Mouse (Mus musculus) embryonic facial prominence, embryonic 10.5 days (tissue): ENCODE measurements around the gene Rbfox2. TPM values are rescaled to one million over a fixed set of nuclear protein-coding genes. Genes with fewer than 3 reads are reported as not detected.

Source experiments
- DNase-seq: peaks from one replicate; pipeline ENCODE4 v3.0.0-alpha.2; 2017; ENCODE audit warnings: low spot score
- H3K27ac ChIP-seq: fragments of 300-500 bp; sonication (generic); replicated peaks from 2 replicates; pipeline ENCODE4 v1.5.1; 2016; ENCODE audit warnings: mild to moderate bottlenecking
- H3K27me3 ChIP-seq: fragments of 300-500 bp; sonication (generic); replicated peaks from 2 replicates; pipeline ENCODE4 v1.6.1; 2016; ENCODE audit warnings: low read depth, mild to moderate bottlenecking; ENCODE audit not compliant: poor library complexity, severe bottlenecking
- H3K36me3 ChIP-seq: fragments of 300-500 bp; sonication (generic); replicated peaks from 2 replicates; pipeline ENCODE4 v1.6.1; 2016; ENCODE audit warnings: mild to moderate bottlenecking, moderate library complexity
- H3K4me1 ChIP-seq: fragments of 300-500 bp; sonication (generic); 2 replicates; pipeline ENCODE4 v1.6.1; 2016
- H3K4me3 ChIP-seq: fragments of 300-500 bp; sonication (generic); 2 replicates; pipeline ENCODE4 v1.5.1; 2016; ENCODE audit warnings: mild to moderate bottlenecking, moderate library complexity
- H3K9me3 ChIP-seq: fragments of 300-500 bp; sonication (generic); 2 replicates; pipeline ENCODE4 v1.6.1; 2016; ENCODE audit warnings: mild to moderate bottlenecking
- WGBS: fragments of 180-500 bp; shearing (Covaris S2); methylation state at CpG from one replicate; pipeline ENCODE4 v1.1.7; 2016; 5-methylcytosine and 5-hydroxymethylcytosine counted together
- polyA plus RNA-seq: library from polyadenylated mRNA; unstranded; fragments of >200 nt; fragmentation: Nextera tagmentation; extraction: Ambion mirVana; gene quantifications from 2 replicates; pipeline ENCODE4 v1.2.1, GENCODE M21; 2016

The Rbfox2 gene
- 60.7 and 61.9 TPM in 2 replicates for polyA plus RNA-seq

DNA sequence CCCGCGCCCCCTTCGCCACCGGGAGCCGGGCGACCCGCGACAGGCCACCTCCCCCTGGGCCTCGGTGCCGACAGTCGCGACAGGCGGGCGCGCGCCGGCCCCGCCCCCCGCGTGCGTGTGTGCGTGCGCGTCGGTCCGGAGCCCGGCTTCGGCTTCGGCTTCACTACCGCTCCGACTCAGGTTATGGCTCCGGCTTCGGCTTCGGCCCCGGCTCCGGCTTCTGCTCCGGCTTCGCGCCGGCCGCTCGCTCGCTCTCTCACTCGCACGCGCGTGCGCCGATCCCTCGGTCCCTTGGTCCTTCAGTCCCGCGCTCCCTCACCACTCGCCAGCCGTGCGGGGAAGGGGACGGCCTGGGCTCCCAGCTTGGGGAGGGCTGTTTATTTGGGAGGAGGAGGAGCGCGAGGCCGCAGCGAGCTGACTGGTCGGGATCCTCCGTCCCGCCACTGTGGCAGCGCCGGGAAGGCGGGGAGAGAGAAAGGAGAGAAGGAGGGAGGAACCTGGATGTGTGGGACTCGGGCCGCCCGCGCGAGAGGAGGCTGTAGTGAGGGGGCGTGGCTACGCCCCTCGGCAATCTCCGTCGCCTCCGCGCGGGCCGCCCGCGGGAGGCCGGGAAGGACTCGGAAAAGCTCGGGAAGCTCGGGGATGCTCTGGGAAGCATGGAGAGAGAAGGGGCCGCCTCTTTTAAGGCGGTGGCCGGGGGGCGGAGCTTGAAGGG is at the start of gene Rbfox2:
Gene Rbfox2, minus strand, starts transcription at position 458 of the 715 bp plus-strand sequence.
- DNase-seq = peak; percentile 98
- Histone ChIP-seq H3K4me3 (peak within 1 kb of the TSS; percentile 98), H3K27me3 (no peaks in the 10 kb centered on the region), H3K9me3 (no peaks in the 10 kb centered on the region), H3K36me3 (no peaks in the 10 kb centered on the region), H3K4me1 (peaks cover 65% of the 10 kb centered on the region), H3K27ac (peak within 1 kb of the TSS; percentile 98)
- under 1% methylated on average over 90 of the region's 90 CpGs for WGBS

DNA sequence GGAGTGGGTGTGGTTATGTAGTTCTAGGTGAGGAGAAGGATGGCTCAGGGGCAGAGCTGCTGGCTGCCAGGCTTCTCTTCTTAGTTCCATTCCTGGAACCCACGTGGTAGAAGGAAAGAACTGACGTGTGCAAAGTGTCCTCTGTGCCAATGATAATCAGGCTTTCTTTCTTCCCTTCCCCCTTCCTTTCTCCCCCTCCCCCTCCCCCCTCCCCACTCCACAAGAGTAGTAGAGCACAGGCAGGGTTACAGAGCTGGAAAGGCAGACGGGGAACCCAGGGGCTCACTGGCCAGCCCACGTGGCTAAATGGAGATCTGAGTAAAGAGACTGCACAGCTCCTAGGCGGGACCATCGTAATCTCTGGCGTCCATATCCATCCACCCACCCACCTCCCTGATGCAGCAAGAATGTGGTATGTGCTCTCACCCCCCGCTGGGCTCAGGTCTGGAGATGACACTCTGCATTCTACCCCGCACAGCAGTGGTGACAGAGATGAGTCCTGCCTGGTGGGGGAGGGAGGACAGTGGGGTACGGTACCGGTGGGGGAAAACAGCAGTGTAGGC is 49.5 kb upstream of the Rbfox2 start:
- peak overlapping the region; percentile 49 for H3K27ac ChIP-seq
- 13% methylated on average over 11 of the region's 11 CpGs for WGBS
- DNase-seq = peak; percentile 63
- H3K27me3 ChIP-seq = 0 out of 2 replicates have a peak, but pooled peaks cover 7% of the 10 kb centered on the region
- H3K36me3 ChIP-seq = no peaks in the 10 kb centered on the region
- no peaks in the 10 kb centered on the region for H3K9me3 ChIP-seq
- peaks cover 73% of the 10 kb centered on the region for H3K4me1 ChIP-seq
- peak overlapping the region; percentile 30 for H3K4me3 ChIP-seq

- peaks cover 70% of the 10 kb centered on the region for H3K4me1 ChIP-seq
- no peaks in the 10 kb centered on the region for H3K36me3 ChIP-seq
- peak overlapping the region; percentile 74 for H3K27ac ChIP-seq
These were observed 48.2 kb upstream of the Rbfox2 start for GRCm38 (mm10) chr15:77354848-77355551.

GRCm38 (mm10) chr15:77354496-77354847 is 47.7 kb upstream of the Rbfox2 start:
- Histone ChIP-seq H3K4me1 (peaks cover 65% of the 10 kb centered on the region), H3K27me3 (0 out of 2 replicates have a peak, but pooled peaks cover 7% of the 10 kb centered on the region), H3K4me3 (no peak overlapping the region), H3K27ac (peak overlapping the region; percentile 74), H3K36me3 (no peaks in the 10 kb centered on the region), H3K9me3 (no peaks in the 10 kb centered on the region)
- WGBS = 60% methylated on average over 4 of the region's 4 CpGs
- no peak for DNase-seq

More at GRCm38 (mm10) chr15:77354848-77355551, 48.2 kb upstream of the Rbfox2 start:
- DNase-seq = no peak
- Histone ChIP-seq H3K27me3 (0 out of 2 replicates have a peak, but pooled peaks cover 7% of the 10 kb centered on the region), H3K9me3 (no peaks in the 10 kb centered on the region), H3K4me3 (no peak overlapping the region)
- 74% methylated on average over 6 of the region's 6 CpGs for WGBS

DNA sequence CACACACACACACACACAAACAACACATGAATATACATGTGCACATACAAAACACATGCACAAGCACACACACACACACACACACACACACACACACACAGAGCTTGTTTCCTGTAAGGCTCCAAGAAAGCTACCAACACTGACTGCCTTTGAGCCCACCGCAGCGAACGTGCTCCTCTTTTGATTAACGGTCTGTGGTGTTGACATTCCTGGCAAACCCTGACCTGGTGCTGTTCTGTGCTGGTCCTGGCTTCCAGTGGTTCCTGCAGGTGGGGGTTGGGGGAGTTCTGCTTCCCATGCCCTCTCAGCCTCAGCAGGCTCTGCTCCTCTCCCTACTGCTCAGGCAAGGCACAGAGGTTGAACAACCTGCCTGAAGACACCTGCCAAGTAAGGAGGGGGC is 47.0 kb upstream of the Rbfox2 start:
- H3K27ac ChIP-seq = peak overlapping the region; percentile 66; the same call in 1 of the 2 replicates
- no peak overlapping the region for H3K4me3 ChIP-seq
- peaks cover 58% of the 10 kb centered on the region for H3K4me1 ChIP-seq

DNA sequence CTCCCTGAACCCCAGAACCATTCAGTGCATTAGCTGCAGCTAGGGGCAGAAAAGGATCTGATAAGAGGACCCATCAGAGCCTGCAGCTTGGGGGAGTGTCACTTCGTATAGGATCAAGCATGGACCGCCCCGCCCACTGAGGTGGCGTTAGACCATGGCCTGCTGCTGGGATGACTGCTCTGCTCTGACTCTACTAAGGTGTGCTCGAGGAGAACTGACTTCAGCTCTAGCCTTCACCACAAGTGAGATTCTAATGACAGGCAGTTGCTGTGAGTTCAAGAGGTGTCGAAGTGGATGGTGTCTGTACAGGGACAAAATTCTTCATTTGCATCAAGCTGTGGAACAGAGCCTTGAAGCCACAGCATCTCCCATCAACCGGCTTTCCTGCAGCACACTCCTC is 46.1 kb upstream of the Rbfox2 start:
- peaks cover 49% of the 10 kb centered on the region for H3K4me1 ChIP-seq
- whole genome bisulfite sequencing = 65% methylated on average over 7 of the region's 7 CpGs
- 0 out of 2 replicates have a peak, but pooled peaks cover 7% of the 10 kb centered on the region for H3K27me3 ChIP-seq
- H3K36me3 ChIP-seq = no peaks in the 10 kb centered on the region
- H3K27ac ChIP-seq = peak overlapping the region; percentile 57; the same call in 1 of the 2 replicates
- no peak overlapping the region for H3K4me3 ChIP-seq
- H3K9me3 ChIP-seq = no peaks in the 10 kb centered on the region
- no peak for DNase-seq

More for the DNA sequence above, 47.0 kb upstream of the Rbfox2 start:
- H3K36me3 ChIP-seq = no peaks in the 10 kb centered on the region
- no peaks in the 10 kb centered on the region for H3K9me3 ChIP-seq
- DNase-seq = no peak
- 43% methylated on average over 4 of the region's 4 CpGs for WGBS
- H3K27me3 ChIP-seq = 0 out of 2 replicates have a peak, but pooled peaks cover 7% of the 10 kb centered on the region

GRCm38 (mm10) chr15:77350117-77350516 is 43.3 kb upstream of the Rbfox2 start:
- DNase-seq = no peak
- Histone ChIP-seq H3K27ac (no peak overlapping the region), H3K27me3 (0 out of 2 replicates have a peak, but pooled peaks cover 4% of the 10 kb centered on the region), H3K4me1 (peaks cover 37% of the 10 kb centered on the region), H3K4me3 (no peak overlapping the region), H3K9me3 (no peaks in the 10 kb centered on the region), H3K36me3 (no peaks in the 10 kb centered on the region)
- WGBS = 89% methylated on average over 7 of the region's 7 CpGs

DNA sequence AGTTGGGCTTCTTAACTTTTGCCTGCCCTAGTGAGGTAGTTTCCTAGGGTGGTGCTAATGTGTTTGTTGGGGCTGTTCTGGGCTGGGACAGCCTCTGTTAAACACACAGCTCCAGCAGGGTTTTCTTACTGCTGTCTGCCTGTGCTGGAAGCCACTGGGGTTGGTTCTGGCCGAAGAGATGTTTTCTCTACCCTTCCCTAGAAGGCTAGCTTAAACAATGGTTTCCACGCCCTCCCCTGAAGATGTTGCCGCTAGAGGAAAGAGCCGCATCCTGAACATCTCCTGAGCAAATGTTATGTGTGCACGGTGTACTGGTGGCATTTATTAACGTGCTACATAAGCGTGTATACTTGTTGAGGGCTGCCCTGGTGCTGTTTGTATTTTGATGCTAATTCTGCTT is 41.3 kb upstream of the Rbfox2 start:
- Histone ChIP-seq H3K27ac (no peak overlapping the region), H3K36me3 (no peaks in the 10 kb centered on the region), H3K9me3 (no peaks in the 10 kb centered on the region), H3K4me3 (no peak overlapping the region), H3K4me1 (peaks cover 38% of the 10 kb centered on the region), H3K27me3 (no peaks in the 10 kb centered on the region)
- 80% methylated on average over 7 of the region's 7 CpGs for WGBS
- DNase-seq = no peak

- Histone ChIP-seq H3K9me3 (no peaks in the 10 kb centered on the region; the same call in 1 of the 2 replicates), H3K27me3 (no peaks in the 10 kb centered on the region), H3K36me3 (no peaks in the 10 kb centered on the region), H3K4me1 (peaks cover 55% of the 10 kb centered on the region), H3K4me3 (peak overlapping the region; percentile 42), H3K27ac (peak overlapping the region; percentile 85)
- DNase-seq = peak; percentile 50
- 21% methylated on average over 17 of the region's 17 CpGs for WGBS
These were observed 37.6 kb upstream of the Rbfox2 start for GRCm38 (mm10) chr15:77344127-77345125.

- Histone ChIP-seq H3K27me3 (no peaks in the 10 kb centered on the region), H3K27ac (peak overlapping the region; percentile 85), H3K4me3 (peak overlapping the region; percentile 42), H3K36me3 (no peaks in the 10 kb centered on the region), H3K9me3 (no peaks in the 10 kb centered on the region; the same call in 1 of the 2 replicates), H3K4me1 (peaks cover 63% of the 10 kb centered on the region)
- WGBS = 8% methylated on average over 13 of the region's 13 CpGs
- DNase-seq = peak; percentile 91
These were observed 36.8 kb upstream of the Rbfox2 start for GRCm38 (mm10) chr15:77343527-77344091.

- peak; percentile 27 for DNase-seq
- H3K36me3 ChIP-seq = no peaks in the 10 kb centered on the region
- H3K4me1 ChIP-seq = peaks cover 69% of the 10 kb centered on the region
- no peaks in the 10 kb centered on the region; the same call in 1 of the 2 replicates for H3K9me3 ChIP-seq
- peak overlapping the region; percentile 42 for H3K4me3 ChIP-seq
- H3K27me3 ChIP-seq = no peaks in the 10 kb centered on the region
- 20% methylated on average over 18 of the region's 18 CpGs for WGBS
- peak overlapping the region; percentile 85 for H3K27ac ChIP-seq
These were observed 36.2 kb upstream of the Rbfox2 start for GRCm38 (mm10) chr15:77342962-77343526.
